Mouse (Mus musculus) forebrain, embryonic 14.5 days (tissue): ENCODE measurements around the gene Zscan12. TPM values are rescaled to one million over a fixed set of nuclear protein-coding genes. Genes with fewer than 3 reads are reported as not detected.

Experiments used
- ATAC-seq: fragments of 200-750 bp; cut with Nextera tagmentation; 2 replicates; pipeline ENCODE4 v1.8.0; 2017; ENCODE audit warnings: mild to moderate bottlenecking, moderate library complexity
- DNase-seq: peaks from one replicate; pipeline ENCODE4 v3.0.0-alpha.2; 2015; ENCODE audit warnings: low spot score
- H3K27ac ChIP-seq: fragments of 300-500 bp; sonication (generic); 2 replicates; pipeline ENCODE4 v1.5.1; 2014; ENCODE audit warnings: low read depth, mild to moderate bottlenecking, control low read depth, low read length, moderate library complexity
- H3K27me3 ChIP-seq: fragments of 300-500 bp; sonication (generic); replicated peaks from 2 replicates; pipeline ENCODE4 v1.6.1; 2014; ENCODE audit warnings: low read length, control low read depth, mixed read lengths; ENCODE audit not compliant: control insufficient read depth, insufficient read depth
- H3K36me3 ChIP-seq: fragments of 300-500 bp; sonication (generic); 2 replicates; pipeline ENCODE4 v1.6.1; 2014; ENCODE audit warnings: low read length, control low read depth; ENCODE audit not compliant: control insufficient read depth, insufficient read depth
- H3K4me1 ChIP-seq: fragments of 300-500 bp; sonication (generic); 2 replicates; pipeline ENCODE4 v1.6.1; 2014; ENCODE audit warnings: antibody characterized with exemption, low read length, control low read depth; ENCODE audit not compliant: control insufficient read depth, insufficient read depth
- H3K4me2 ChIP-seq: fragments of 300-500 bp; sonication (generic); 2 replicates; pipeline ENCODE4 v1.6.1; 2014; ENCODE audit warnings: mild to moderate bottlenecking, control low read depth, low read length
- H3K4me3 ChIP-seq: fragments of 300-500 bp; sonication (generic); 2 replicates; pipeline ENCODE4 v1.5.1; 2014; ENCODE audit warnings: low read depth, low read length, control low read depth
- H3K9ac ChIP-seq: fragments of 300-500 bp; sonication (generic); 2 replicates; pipeline ENCODE4 v1.6.1; 2014; ENCODE audit warnings: mild to moderate bottlenecking, low read length, control low read depth, moderate library complexity
- H3K9me3 ChIP-seq: fragments of 300-500 bp; sonication (generic); replicated peaks from 2 replicates; pipeline ENCODE4 v1.6.1; 2016; ENCODE audit warnings: low read length, control low read depth, mixed read lengths; ENCODE audit not compliant: control insufficient read depth
- WGBS: fragments of 180-500 bp; shearing (Covaris S2); extraction: QIAGEN DNeasy Blood & Tissue Kit; methylation state at CpG from one replicate; pipeline ENCODE4 v1.1.7; 2014; 5-methylcytosine and 5-hydroxymethylcytosine counted together
- polyA plus RNA-seq: library from polyadenylated mRNA; unstranded; fragments of >200 nt; fragmentation: Nextera tagmentation; extraction: Ambion mirVana; gene quantifications from 2 replicates; pipeline ENCODE4 v1.2.1, GENCODE M21; 2014

Gene Zscan12
- polyA plus RNA-seq, 1 experiment from 2014 or later: 15.0 TPM

GRCm38 (mm10) chr13:21407969-21408804, 45.6 kb downstream of the Zscan12 start:
- peak overlapping the region; percentile 76; the same call in 1 of the 2 replicates for H3K27ac ChIP-seq
- peak overlapping the region; percentile 66 for H3K4me2 ChIP-seq
- H3K9ac ChIP-seq: peak overlapping the region; percentile 69
- ATAC-seq (peak; percentile 96), DNase-seq (peak; percentile 94)
- no peaks in the 10 kb centered on the region for H3K27me3 ChIP-seq
- no peaks in the 10 kb centered on the region for H3K9me3 ChIP-seq
- no peaks in the 10 kb centered on the region for H3K36me3 ChIP-seq
- peak overlapping the region; percentile 44 for H3K4me3 ChIP-seq
- WGBS: 3% methylated on average over 27 of the region's 27 CpGs
- H3K4me1 ChIP-seq: peaks cover 3% of the 10 kb centered on the region

- peak overlapping the region; percentile 66 for H3K4me2 ChIP-seq
- peak overlapping the region; percentile 44 for H3K4me3 ChIP-seq
- peaks cover 3% of the 10 kb centered on the region for H3K4me1 ChIP-seq
- 0 out of 2 replicates have a peak, but pooled peaks have one; percentile 36 for ATAC-seq
- peak overlapping the region; percentile 69 for H3K9ac ChIP-seq
- no peaks in the 10 kb centered on the region for H3K9me3 ChIP-seq
- DNase-seq: no peak
- H3K27ac ChIP-seq: no peak overlapping the region
- H3K27me3 ChIP-seq: no peaks in the 10 kb centered on the region
- WGBS: 56% methylated on average over 11 of the region's 11 CpGs
- H3K36me3 ChIP-seq: no peaks in the 10 kb centered on the region
Measured at GRCm38 (mm10) chr13:21408805-21409459, 46.3 kb downstream of the Zscan12 start.

DNA sequence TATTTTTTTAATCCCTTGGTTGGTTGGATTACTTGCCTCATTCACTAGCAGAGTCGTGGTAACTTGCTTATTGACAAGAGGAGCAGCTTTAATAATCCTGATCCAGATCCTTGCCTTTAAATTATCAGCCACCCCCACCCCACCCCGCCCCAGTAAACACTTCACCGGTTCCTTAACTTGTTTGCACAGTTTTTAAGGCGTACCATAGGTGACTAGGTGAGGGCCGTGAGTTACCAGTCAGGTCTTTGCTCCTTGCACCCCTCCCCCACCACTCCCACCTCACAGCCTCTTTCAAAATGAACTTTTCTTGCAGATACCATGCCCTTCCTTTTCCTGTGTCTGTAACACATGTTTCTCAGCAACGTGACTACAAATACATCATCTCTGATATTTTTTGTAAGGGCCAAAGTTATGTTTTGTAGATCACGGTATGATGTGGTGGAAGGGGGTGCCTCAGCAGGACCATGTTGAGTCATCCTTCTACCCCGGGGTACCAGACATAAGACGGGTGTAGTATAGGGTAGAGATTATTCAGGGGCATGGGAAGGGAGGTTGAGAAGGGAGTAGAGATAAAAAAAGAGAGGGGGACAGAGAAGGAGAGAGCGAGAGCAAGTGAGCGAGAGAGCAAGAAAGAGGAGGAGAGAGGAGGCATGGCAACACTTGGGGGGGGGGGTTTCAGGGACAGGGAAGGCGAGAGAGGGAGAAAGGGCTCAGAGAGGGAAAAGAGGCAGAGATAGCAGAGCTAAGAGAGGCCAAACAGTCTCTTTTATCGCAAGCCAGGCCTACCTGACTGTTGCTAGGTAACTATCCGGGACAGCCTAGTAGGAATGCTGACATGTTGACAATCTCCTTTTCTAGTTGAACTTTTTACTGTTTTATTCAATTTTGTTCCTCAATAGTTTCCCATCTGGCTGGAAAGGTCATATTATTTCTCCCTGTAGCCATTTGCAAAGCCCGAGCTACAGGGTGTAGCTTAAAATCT, 51.9 kb downstream of the Zscan12 start:
- no peaks in the 10 kb centered on the region for H3K36me3 ChIP-seq
- H3K4me3 ChIP-seq: no peak overlapping the region
- H3K27me3 ChIP-seq: no peaks in the 10 kb centered on the region
- ATAC-seq (no peak), DNase-seq (no peak)
- H3K9me3 ChIP-seq: no peaks in the 10 kb centered on the region
- H3K27ac ChIP-seq: no peak overlapping the region
- no peaks in the 10 kb centered on the region for H3K4me1 ChIP-seq
- no peak overlapping the region for H3K4me2 ChIP-seq
- H3K9ac ChIP-seq: no peak overlapping the region
- 70% methylated on average over 14 of the region's 15 CpGs for WGBS

DNA sequence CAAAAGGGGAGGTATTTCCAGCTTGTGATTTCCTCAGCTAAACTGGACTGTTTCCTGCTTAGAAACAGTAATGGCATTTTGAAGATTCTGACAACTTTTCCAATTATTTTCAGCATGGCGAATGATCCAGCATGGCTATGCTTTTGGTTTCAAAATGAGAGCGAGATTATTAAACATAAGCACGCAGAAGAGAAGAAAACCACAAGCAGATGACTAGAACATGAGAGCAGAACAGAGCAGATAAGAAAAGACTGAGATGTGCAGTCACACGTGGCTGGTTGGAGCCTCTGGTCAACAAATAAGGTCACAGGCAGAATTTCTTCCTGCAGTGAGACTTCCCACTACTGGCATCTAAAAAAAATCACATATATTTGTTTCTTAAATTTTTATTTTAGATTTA, 52.6 kb downstream of the Zscan12 start:
- DNase-seq (no peak), ATAC-seq (no peak)
- Histone ChIP-seq H3K27ac (no peak overlapping the region), H3K36me3 (no peaks in the 10 kb centered on the region), H3K4me3 (no peak overlapping the region), H3K4me1 (no peaks in the 10 kb centered on the region), H3K9me3 (no peaks in the 10 kb centered on the region), H3K27me3 (no peaks in the 10 kb centered on the region), H3K9ac (no peak overlapping the region), H3K4me2 (no peak overlapping the region)
- 80% methylated on average over 4 of the region's 4 CpGs for WGBS

GRCm38 (mm10) chr13:21415750-21416149, 53.1 kb downstream of the Zscan12 start:
- Histone ChIP-seq H3K4me1 (no peaks in the 10 kb centered on the region), H3K4me3 (no peak overlapping the region), H3K36me3 (no peaks in the 10 kb centered on the region), H3K27me3 (no peaks in the 10 kb centered on the region), H3K9me3 (no peaks in the 10 kb centered on the region), H3K4me2 (no peak overlapping the region), H3K27ac (no peak overlapping the region), H3K9ac (no peak overlapping the region)
- no peak for ATAC-seq
- DNase-seq: no peak
- WGBS: 93% methylated on average over 2 of the region's 2 CpGs

- Histone ChIP-seq H3K4me1 (no peaks in the 10 kb centered on the region), H3K4me2 (no peak overlapping the region), H3K27me3 (no peaks in the 10 kb centered on the region), H3K27ac (no peak overlapping the region), H3K4me3 (no peak overlapping the region), H3K9me3 (no peaks in the 10 kb centered on the region), H3K36me3 (no peaks in the 10 kb centered on the region), H3K9ac (no peak overlapping the region)
- whole genome bisulfite sequencing: 77% methylated on average over 6 of the region's 6 CpGs
- DNase-seq (no peak), ATAC-seq (no peak)
Measured at GRCm38 (mm10) chr13:21417298-21418010, 54.8 kb downstream of the Zscan12 start.

- no peak for ATAC-seq
- no peaks in the 10 kb centered on the region for H3K27me3 ChIP-seq
Measured at GRCm38 (mm10) chr13:21418865-21419264, 56.2 kb downstream of the Zscan12 start.

More at GRCm38 (mm10) chr13:21418865-21419264, 56.2 kb downstream of the Zscan12 start:
- no peak overlapping the region for H3K4me3 ChIP-seq
- no peak overlapping the region for H3K4me2 ChIP-seq
- no peak overlapping the region for H3K9ac ChIP-seq
- H3K27ac ChIP-seq: no peak overlapping the region
- H3K36me3 ChIP-seq: no peaks in the 10 kb centered on the region
- WGBS: 75% methylated on average over 6 of the region's 6 CpGs
- H3K4me1 ChIP-seq: no peaks in the 10 kb centered on the region
- no peaks in the 10 kb centered on the region for H3K9me3 ChIP-seq
- no peak for DNase-seq
